Mouse (Mus musculus) mouse trophoblast stem cell (cell line): ENCODE results near the gene Dot1l.

Source experiments
- in situ Hi-C, 2 experiments: fragments of 300-500 bp; cut with MseI, MboI; formaldehyde crosslinking; loops; 2 replicates in 1 of 2; 3 replicates in 1 of 2; pipeline ENCODE4 v1.15.1; 2025

Dot1l gene

GRCm38 (mm10) chr10:80829359-80830278 is 74.6 kb downstream of the Dot1l start:
- in situ Hi-C loops = loop anchor here in 1 of 2 experiments (5.0 kb wide), 1 partner anchor 48 kb away; no protein-coding TSS in a partner anchor

DNA sequence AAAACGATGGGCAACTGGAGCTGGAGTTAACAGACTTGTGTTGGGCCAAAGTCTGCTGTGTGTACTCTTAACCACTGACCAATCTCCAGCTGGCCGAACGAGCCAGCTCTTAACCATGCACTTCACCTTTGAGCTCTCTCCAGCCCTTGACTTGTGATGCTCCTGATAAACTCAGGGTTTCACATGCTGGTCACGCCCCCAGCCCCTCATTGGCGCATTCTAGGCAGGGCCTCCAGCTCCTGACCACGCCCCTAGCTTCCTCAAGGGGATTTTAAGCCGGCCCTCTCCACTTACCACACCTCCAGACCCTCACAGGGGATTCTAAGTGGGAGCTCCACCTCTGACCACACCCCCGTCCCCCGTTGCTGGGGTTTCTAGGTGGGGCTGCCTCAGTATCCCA is 76.1 kb downstream of the Dot1l start:
- in situ Hi-C loops = no loop called here

DNA sequence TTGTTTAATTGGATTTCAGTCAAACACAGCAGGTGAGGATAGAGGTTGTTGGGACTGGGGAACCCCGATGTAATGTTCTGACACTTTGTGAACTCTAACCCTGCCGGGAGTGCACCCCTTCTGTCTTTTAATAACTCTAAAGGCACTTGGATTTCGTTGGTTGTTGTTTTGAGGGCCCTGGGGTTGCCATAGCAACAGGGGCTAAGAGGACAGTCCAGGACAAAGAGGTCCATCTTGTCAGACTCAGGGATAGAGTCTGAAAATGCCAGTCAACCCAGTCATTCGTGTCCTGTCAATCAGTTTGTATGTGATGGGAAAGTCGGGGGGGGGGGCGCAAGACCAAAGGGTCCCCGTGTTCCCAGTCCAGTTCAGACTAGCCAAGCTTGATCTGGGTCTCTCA is 77.8 kb downstream of the Dot1l start:
- in situ Hi-C loops = no loop called here

GRCm38 (mm10) chr10:80835617-80836016 is 80.6 kb downstream of the Dot1l start:
- in situ Hi-C loops = no loop called here

- in situ Hi-C loops = no loop called here
Measured at GRCm38 (mm10) chr10:80836949-80837379, 82.0 kb downstream of the Dot1l start.

DNA sequence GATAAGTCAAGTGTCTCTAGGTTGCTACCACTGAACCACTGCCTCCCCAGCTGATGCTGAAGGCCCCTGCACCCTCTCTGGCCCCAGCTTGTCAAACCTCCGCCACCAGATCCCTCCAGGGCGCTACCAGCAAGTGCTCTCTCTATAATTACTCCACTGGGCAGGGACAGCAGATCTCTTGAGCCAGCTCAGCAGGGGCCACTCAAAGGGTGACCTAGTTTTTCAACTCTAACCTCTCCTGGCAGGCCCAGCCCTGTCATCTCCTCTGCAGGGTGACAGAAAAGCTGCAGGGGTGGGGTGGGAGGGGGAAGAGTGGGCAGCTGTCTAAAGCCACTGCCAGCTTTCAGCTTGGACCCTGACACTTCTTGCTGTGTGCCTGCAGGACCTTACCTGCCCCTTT is 82.8 kb downstream of the Dot1l start:
- in situ Hi-C loops = no loop called here

- in situ Hi-C loops = no loop called here
Measured at GRCm38 (mm10) chr10:80838346-80838912, 83.4 kb downstream of the Dot1l start.

DNA sequence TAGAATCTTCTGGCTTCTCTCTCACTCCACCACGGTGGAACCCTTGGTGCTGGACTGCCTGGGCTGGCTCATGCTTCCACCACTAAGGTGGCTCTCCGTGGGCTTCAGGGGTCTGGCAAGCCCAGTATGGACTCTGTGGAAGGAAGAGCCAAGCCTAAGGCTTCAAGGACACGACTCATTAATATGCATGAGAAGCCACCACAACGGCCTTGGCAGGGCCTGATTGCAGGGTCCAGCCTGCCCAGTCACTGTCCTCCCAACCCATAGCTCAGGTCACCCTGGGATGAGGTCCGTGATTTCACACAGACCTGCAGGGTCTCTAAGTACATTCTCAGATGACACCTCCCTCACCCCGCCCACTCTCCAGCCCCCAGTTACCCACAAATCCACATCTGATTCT is 84.8 kb downstream of the Dot1l start:
- in situ Hi-C loops = no loop called here

- in situ Hi-C loops = no loop called here
Measured at GRCm38 (mm10) chr10:80841685-80842084, 86.7 kb downstream of the Dot1l start.

DNA sequence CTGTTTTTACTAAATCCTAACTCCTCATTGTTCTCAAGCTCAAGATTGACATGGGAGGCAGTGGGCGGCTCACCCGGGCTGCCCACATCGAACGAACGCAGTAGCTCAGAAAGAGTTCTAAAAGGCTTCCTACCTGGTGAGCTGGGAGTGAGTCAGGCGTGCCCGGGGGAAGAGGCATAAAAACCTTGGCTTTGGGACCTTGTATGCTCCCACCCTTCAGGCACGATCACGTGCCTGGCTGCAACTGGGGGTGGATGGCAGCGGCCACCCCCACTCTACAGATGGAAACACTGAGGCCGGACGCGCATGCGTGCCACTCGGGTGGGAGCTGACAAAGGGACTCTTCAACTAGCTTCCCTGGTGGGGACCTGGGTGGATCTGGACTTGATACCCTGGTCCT is 87.3 kb downstream of the Dot1l start:
- in situ Hi-C loops = no loop called here

DNA sequence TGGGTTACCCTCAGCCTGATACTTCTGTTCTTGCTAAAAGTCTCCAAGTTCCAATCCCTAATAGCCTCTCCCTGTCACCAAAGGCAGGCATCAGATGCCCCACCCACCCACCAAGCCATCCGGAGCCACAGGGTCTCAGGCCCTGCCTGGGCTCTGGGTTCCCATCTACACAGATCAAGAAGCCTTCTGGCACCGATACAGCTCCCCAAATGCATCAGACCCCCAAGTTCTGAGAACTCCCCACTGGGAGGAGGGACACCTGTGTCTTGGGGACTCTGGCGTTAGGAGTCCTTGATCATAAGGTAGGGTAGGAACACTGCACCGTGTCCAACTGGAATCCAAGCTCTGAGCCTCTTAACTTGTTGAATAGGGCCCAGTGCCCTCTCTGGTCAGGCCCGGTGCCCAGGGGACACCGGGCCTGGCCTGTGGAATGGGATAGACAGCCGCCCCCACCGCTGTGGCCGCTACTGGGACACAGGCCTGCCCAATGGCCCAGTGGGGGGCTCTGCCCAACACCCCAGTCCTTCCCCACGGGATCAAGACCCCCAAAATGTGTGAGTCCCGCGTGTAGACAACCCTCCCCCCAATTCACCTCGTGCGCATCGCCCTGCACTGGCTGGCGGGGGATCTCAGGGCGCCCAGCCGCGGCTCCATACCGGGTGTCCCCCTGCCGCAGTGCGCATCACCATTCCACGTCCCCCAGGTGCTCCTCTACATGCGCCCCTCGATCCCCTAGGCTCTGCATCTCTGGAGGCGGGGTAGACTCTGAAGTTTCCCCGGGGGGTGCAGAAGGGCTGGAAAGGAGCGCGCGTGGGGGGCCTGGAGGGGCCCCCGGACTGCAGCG is 88.3 kb downstream of the Dot1l start:
- in situ Hi-C loops = no loop called here

- in situ Hi-C loops = no loop called here
Measured at GRCm38 (mm10) chr10:80843931-80844547, 89.0 kb downstream of the Dot1l start, which contains the start of gene Lingo3. TSS of gene Lingo3 (minus strand) at chr10:80844039.
